Mouse (Mus musculus): ENCODE measurements at regions not wholly inside any gene's neighbourhood (a gene's known extent, or its start where the extent isn't known, plus 50 kb on each side); places are given as distances from the start of the nearest gene placed in this dataset.

GRCm38 (mm10) chr9:116365016-116365685 is 190.0 kb upstream of the Tgfbr2 start:
- DNase-seq, result no peak

- no peak for DNase-seq
These were observed 185.9 kb upstream of the Tgfbr2 start for GRCm38 (mm10) chr9:116361092-116361491.

- no peak for DNase-seq
These were observed 179.0 kb upstream of the Tgfbr2 start for GRCm38 (mm10) chr9:116354056-116354732.

GRCm38 (mm10) chr9:116352801-116353494 is 177.8 kb upstream of the Tgfbr2 start:
- no peak for DNase-seq

- DNase-seq, result no peak
These were observed 175.8 kb upstream of the Tgfbr2 start for GRCm38 (mm10) chr9:116350804-116351547.

GRCm38 (mm10) chr9:116347021-116347420 is 171.9 kb upstream of the Tgfbr2 start:
- DNase-seq, result no peak

- no peak for DNase-seq
These were observed 171.3 kb upstream of the Tgfbr2 start for GRCm38 (mm10) chr9:116346495-116346894.

- DNase-seq, result no peak
These were observed 167.9 kb upstream of the Tgfbr2 start for GRCm38 (mm10) chr9:116343086-116343481.

GRCm38 (mm10) chr9:116342446-116343085 is 167.4 kb upstream of the Tgfbr2 start:
- no peak for DNase-seq

- DNase-seq, result no peak
These were observed 166.8 kb upstream of the Tgfbr2 start for GRCm38 (mm10) chr9:116342009-116342408.

GRCm38 (mm10) chr9:116340952-116341351 is 165.8 kb upstream of the Tgfbr2 start:
- no peak for DNase-seq

- no peak for DNase-seq
These were observed 163.6 kb upstream of the Tgfbr2 start for GRCm38 (mm10) chr9:116338729-116339100.

GRCm38 (mm10) chr9:116338093-116338728 is 163.1 kb upstream of the Tgfbr2 start:
- peak in 1 of 2 experiments; percentile 52 for DNase-seq

GRCm38 (mm10) chr9:116337446-116338010 is 162.4 kb upstream of the Tgfbr2 start:
- peak in 1 of 2 experiments; percentile 42 for DNase-seq

- DNase-seq, result no peak
These were observed 160.7 kb upstream of the Tgfbr2 start for GRCm38 (mm10) chr9:116335561-116336478.

- no peak for DNase-seq
These were observed 158.8 kb upstream of the Tgfbr2 start for GRCm38 (mm10) chr9:116333956-116334463.

- no peak for DNase-seq
These were observed 157.4 kb upstream of the Tgfbr2 start for GRCm38 (mm10) chr9:116332485-116333118.

- DNase-seq, result no peak
These were observed 156.2 kb upstream of the Tgfbr2 start for GRCm38 (mm10) chr9:116331406-116331805.

GRCm38 (mm10) chr9:116330796-116331195 is 155.6 kb upstream of the Tgfbr2 start:
- DNase-seq, result no peak

GRCm38 (mm10) chr9:116329147-116329546 is 154.0 kb upstream of the Tgfbr2 start:
- DNase-seq, result peak in 1 of 2 experiments; percentile 25

All from thymus, adult 18-20 months (tissue).